Mouse (Mus musculus) T-helper 1 cell (primary cell): Measurements from ENCODE around the gene Trarg1.

ENCODE experiments used
- in situ Hi-C: fragments of 300-600 bp; cut with MboI, MseI; formaldehyde crosslinking; loops from one replicate; pipeline ENCODE4 v1.15.1; 2025; ENCODE audit warnings: high pct_unique_total_duplicates

The Trarg1 gene

GRCm38 (mm10) chr11:76672561-76673384, 6.8 kb upstream of the Trarg1 start:
- in situ Hi-C loops = loop anchor here (10.0 kb wide), 1 partner anchor 212 kb away; no protein-coding TSS in a partner anchor

GRCm38 (mm10) chr11:76674199-76674598, 5.4 kb upstream of the Trarg1 start:
- in situ Hi-C loops = loop anchor here (10.0 kb wide), 1 partner anchor 211 kb away; no protein-coding TSS in a partner anchor

GRCm38 (mm10) chr11:76674704-76675103, 4.9 kb upstream of the Trarg1 start:
- in situ Hi-C loops = loop anchor here (10.0 kb wide), 1 partner anchor 210 kb away; no protein-coding TSS in a partner anchor

- in situ Hi-C loops = loop anchor here (5.0 kb wide), 1 partner anchor 82 kb away; no protein-coding TSS in a partner anchor
Measured at GRCm38 (mm10) chr11:76685604-76686003, 6.0 kb downstream of the Trarg1 start.

- in situ Hi-C loops = no loop called here
Measured at GRCm38 (mm10) chr11:76692096-76692495, 12.5 kb downstream of the Trarg1 start.

- in situ Hi-C loops = no loop called here
Measured at GRCm38 (mm10) chr11:76695810-76696209, 16.2 kb downstream of the Trarg1 start.

- in situ Hi-C loops = no loop called here
Measured at GRCm38 (mm10) chr11:76699626-76700025, 20.0 kb downstream of the Trarg1 start.

GRCm38 (mm10) chr11:76707656-76708055, 28.0 kb downstream of the Trarg1 start:
- in situ Hi-C loops = no loop called here

GRCm38 (mm10) chr11:76708066-76708465, 28.5 kb downstream of the Trarg1 start:
- in situ Hi-C loops = no loop called here

- in situ Hi-C loops = no loop called here
Measured at GRCm38 (mm10) chr11:76708881-76709280, 29.3 kb downstream of the Trarg1 start.

GRCm38 (mm10) chr11:76709625-76710452, 30.2 kb downstream of the Trarg1 start:
- in situ Hi-C loops = no loop called here

GRCm38 (mm10) chr11:76717000-76717399, 37.4 kb downstream of the Trarg1 start:
- in situ Hi-C loops = no loop called here

GRCm38 (mm10) chr11:76723911-76724310, 44.3 kb downstream of the Trarg1 start:
- in situ Hi-C loops = no loop called here

- in situ Hi-C loops = no loop called here
Measured at GRCm38 (mm10) chr11:76728093-76728492, 48.5 kb downstream of the Trarg1 start.

- in situ Hi-C loops = no loop called here
Measured at GRCm38 (mm10) chr11:76730650-76731049, 51.0 kb downstream of the Trarg1 start.

- in situ Hi-C loops = no loop called here
Measured at GRCm38 (mm10) chr11:76734560-76734959, 55.0 kb downstream of the Trarg1 start.

- in situ Hi-C loops = no loop called here
Measured at GRCm38 (mm10) chr11:76735753-76736324, 56.2 kb downstream of the Trarg1 start.

- in situ Hi-C loops = no loop called here
Measured at GRCm38 (mm10) chr11:76739125-76739524, 59.5 kb downstream of the Trarg1 start.

GRCm38 (mm10) chr11:76742511-76742910, 62.9 kb downstream of the Trarg1 start:
- in situ Hi-C loops = no loop called here

- in situ Hi-C loops = no loop called here
Measured at GRCm38 (mm10) chr11:76744550-76744949, 64.9 kb downstream of the Trarg1 start.

- in situ Hi-C loops = no loop called here
Measured at GRCm38 (mm10) chr11:76745921-76746320, 66.3 kb downstream of the Trarg1 start.
